Mouse (Mus musculus): ENCODE measurements around the gene Zcchc13.
"Not testable (repeated sequence)": the region's sequence is repeated elsewhere in the genome, so short reads cannot be mapped to it uniquely, and the experiment has no call there.

Zcchc13 gene

GRCm38 (mm10) chrX:103652048-103652447 is 21.7 kb downstream of the Zcchc13 start:
- no peak for DNase-seq

- DNase-seq = no peak
Observed at GRCm38 (mm10) chrX:103653021-103653420, 22.6 kb downstream of the Zcchc13 start.

GRCm38 (mm10) chrX:103658985-103659384 is 28.6 kb downstream of the Zcchc13 start:
- no peak for DNase-seq

DNA sequence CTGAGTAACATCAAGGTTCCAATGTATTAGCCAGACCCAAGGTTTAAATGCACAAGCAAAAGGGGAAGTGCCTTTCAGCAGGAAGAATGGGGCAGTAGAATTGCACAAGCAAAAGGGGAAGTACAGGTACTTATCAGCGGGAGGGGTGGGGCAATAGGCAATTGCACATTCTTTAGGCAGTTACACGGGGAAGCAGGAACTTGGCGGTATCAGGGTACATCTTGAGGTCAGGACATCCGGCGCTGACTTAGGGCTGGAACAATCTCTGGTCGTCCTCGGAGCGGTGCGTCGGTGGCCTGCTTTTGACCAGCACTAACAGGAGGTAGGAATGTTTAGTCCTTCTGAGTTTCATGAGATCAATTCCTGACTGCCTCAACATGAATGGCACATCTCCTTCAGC is 34.1 kb downstream of the Zcchc13 start:
- not testable (repeated sequence) for DNase-seq

DNA sequence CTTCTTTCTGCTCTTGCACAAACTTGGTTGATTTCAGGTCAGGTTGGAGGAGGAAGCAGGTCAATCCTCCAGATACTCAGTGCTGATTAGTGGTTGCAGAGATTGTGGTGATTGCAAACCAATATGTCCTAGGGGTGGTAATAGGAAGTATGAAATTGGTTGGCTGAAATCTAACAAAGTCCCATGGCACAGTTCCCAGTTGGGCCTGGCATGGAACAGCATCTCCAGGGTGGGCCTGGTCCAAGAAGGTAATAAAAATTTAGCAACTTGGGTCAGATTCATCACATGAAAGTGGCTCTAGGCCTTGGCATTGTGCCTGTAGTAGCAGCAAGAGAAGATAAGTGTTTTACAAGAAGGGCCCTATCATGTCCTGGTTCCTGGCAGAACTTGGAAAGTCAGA is 39.9 kb downstream of the Zcchc13 start:
- DNase-seq = no peak

DNA sequence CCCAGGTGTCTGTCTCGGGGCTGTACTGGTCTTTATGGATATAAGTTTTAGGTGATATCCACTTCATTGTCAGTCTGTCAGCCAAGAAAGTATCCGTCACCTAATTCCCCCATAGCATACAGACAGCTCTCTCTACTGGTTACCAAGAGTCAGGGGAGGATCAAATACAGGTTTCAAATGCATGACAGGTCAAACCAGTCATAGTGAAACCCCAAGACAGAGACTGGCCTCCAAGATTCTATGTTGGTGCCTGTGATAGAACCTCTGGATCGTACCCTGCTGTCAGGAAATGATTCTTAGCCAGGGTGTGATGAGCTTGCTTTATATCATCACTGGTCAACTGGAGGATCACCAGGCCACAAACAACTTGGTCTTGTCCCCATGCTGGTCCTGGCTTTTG is 43.4 kb downstream of the Zcchc13 start:
- no peak for DNase-seq

GRCm38 (mm10) chrX:103674674-103675073 is 44.3 kb downstream of the Zcchc13 start:
- no peak for DNase-seq

Measured in thymus, adult 18-20 months (tissue).